Mouse (Mus musculus): ENCODE measurements around the gene Gmeb2.

DNA sequence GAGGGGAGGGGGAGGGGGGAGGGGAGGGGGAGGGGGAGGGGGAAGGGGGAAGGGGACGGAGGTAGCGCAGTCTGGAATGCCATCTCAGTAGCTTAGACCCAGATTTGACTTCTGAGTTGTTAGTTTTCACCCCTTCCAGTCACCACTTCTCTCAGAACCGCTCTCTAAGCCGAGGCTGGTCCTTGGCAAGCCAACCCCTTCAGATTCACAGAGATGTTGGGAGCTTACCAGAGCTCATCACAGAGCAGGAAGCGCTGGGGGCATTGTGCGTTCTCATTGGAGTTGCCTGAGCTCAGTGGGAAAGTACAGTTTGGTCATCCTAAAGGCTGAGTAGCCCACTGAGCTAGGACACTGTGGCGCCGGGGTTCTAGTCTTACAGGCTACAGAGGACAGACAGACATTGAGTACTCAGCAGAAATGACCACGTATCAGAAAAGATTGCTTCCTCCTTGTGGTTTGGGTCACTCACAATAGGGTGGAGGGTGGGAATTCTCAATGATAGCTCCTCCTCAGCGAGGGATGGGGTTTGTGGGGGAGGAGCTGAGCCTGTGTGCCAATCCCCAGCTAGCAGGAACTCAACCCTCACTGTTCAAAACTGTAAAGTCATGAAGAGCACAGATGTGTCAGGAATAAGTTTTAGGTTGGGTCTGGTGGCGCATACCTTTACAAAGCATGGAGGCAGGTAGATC lies 44.0 kb downstream of the Gmeb2 start:
- TF ChIP-seq TAL1 (IDR thresholded peaks at IDR 0.05; ENCODE audit: low read length): no peak
- TF ChIP-seq GATA1 (IDR thresholded peaks at IDR 0.05; ENCODE audit: low read length): no peak
